Mouse (Mus musculus) heart, postnatal 4 days (tissue): ENCODE measurements around the gene Dcx. TPM values are rescaled to one million over a fixed set of nuclear protein-coding genes. Genes with fewer than 3 reads are reported as not detected.

ENCODE experiments used
- DNase-seq: peaks from one replicate; pipeline ENCODE4 v3.0.0; 2021
- microRNA-seq, 2 experiments: library from miRNA; unstranded; fragments of <30 nt; microRNA quantifications; one replicate each; pipeline ENCODE4 v1.2.0; 2021 to 2022
- total RNA-seq, 2 experiments: library from RNA; stranded (reverse); gene quantifications; 2 replicates each; pipeline ENCODE4 v1.2.3; 2021

The Dcx gene
- total RNA-seq, 2 experiments from 2014 or later: 0.05 to 0.10 TPM

DNA sequence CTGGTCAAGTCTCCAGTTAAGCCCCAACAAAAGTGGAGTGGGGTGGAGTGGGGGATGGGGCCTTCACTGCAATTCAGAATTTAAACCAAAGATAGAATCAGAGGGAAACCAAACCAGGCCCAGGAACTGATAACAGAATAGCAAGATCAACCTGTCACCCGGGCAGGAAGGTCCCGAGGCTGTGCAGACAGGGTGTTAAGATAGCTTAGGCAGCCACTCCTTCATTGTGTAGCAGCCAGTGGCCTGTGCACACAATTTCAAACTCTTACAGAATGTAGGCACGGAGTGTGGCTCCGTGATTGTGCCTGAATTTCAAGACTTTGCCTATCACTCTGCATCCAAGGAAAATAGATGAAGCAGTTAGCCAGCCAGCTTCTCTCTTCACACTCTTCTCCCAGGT is 106.6 kb downstream of the Dcx start:
- DNase-seq: no peak

DNA sequence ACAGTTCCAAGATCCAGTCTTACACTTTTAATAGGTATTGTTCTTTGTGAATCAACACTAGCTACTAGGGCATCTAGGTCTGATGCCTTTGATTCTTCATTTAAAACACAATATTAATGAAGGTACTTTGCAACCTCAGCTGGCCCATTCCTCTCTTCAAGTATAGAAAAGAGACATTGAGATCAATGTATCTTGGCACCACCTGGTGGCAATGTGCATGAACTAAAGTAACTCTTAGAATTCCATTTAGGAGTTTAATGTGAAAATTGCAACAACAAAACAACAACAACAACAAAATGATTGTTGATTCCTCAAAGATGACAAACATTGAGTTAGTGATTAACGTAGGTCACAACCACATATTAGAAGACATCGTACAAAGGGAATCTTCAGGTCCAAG is 114.2 kb downstream of the Dcx start:
- DNase-seq: no peak

DNA sequence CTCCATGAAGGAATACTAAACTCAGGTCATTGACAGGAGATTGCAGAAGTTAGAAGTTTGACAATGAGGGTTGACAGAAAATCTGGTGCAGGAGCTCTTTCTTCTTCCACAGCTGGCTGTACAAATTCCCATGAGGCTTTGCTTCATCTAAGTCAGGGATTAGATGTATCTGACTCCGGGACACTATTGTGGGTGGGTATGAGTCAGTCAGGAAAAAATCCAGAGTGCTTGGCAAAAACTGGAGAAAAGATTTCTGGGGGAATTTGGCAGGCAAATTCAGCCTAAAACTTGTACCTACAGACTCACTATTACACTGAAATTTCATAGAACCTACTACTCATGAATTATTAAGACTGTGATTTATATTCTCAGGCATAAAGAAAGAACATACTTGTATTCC is 117.2 kb downstream of the Dcx start:
- no peak for DNase-seq

Small RNA genes within 50 kb of the gene (microRNA-seq; reads per million reads assigned to microRNA genes)
- gene Gm47298: 0 reads per million in 2 experiments

Other genes with a start within 250 kb of the Dcx start
- gene Capn6, start 105.9 kb downstream of the Dcx start, total RNA-seq: 10 to 100 TPM; 25.0 to 25.1 TPM
- gene A730046J19Rik, start 220.4 kb upstream of the Dcx start, total RNA-seq: under 1 TPM; 0.11 to 0.31 TPM